Mouse (Mus musculus): Measurements from ENCODE around the gene Ccpg1os. TPM values are rescaled to one million over a fixed set of nuclear protein-coding genes. Genes with fewer than 3 reads are reported as not detected.

The Ccpg1os gene
- polyA plus RNA-seq (2015; fragmentation: Nextera tagmentation; extraction: Ambion mirVana): 10.4 and 11.3 TPM in 2 replicates

DNA sequence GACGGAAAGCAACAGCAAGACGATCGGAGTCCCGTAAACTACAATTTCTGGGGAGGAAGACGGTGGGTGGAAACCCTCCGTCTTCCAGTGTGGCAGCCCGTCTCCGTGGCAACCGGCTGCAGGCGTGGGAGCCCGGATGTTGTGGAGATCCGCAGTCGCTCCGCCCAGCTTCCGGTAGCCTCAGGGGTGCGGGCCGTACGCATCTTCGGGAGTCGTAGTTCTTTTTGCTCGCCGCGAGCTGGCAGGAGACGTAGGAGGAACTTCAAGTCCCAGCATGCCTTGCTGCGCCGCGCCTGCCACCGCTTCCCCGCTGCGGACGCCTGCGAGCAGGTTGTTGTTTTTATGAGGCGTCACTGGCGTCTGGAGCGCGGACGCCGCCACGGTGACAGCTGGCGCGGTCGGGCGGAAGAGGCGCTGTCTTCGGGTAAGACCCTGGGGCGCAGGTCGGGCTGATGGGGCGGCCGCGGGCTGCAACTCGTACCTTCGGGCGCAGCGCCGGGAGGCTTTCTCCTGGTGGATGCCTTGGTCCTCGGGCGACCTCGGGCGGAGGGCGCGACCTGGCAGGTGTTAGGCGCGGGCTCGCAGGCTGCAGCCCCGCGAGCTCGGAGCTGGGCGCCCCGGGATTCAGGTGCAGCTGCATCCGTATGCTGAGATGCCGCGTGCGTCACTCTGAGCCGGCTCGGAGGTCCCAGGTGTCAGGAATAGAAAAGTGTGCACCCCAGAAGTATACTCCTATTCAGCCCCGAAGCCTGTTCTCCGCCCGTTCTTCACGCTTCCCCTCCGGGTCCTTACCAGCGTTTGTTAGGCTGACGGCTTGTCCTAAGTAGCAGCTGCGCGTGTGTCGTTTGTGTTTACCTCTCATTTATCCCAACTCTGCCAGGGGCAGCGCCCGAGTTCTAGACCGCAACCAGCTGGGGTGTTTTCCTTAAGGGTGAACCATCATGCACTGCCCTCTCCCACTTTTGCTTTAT is at the start of gene Ccpg1os, which contains the start of gene Ccpg1:
Ccpg1os (minus strand) TSS at position 133 of the 971 bp plus-strand sequence.
Ccpg1 (plus strand) TSS at position 180 of the 971 bp plus-strand sequence.
- H3K36me3 ChIP-seq (ENCODE audit: control insufficient read depth, insufficient read depth, low read length): no peaks in the 10 kb centered on the region
- H3K4me2 ChIP-seq (ENCODE audit: low read depth, low read length): peak within 1 kb of the TSS; percentile 85
- peak within 1 kb of the TSS; percentile 33; the same call in 1 of the 2 replicates for H3K27ac ChIP-seq (ENCODE audit: low read length)
- H3K4me1 ChIP-seq (ENCODE audit: control insufficient read depth, insufficient read depth, low read length): peaks cover 3% of the 10 kb centered on the region
- H3K9ac ChIP-seq (ENCODE audit: low read depth, low read length): peak within 1 kb of the TSS; percentile 71
- no peaks in the 10 kb centered on the region for H3K9me3 ChIP-seq (ENCODE audit: control insufficient read depth, low read length)
- under 1% methylated on average over 88 of the region's 88 CpGs for WGBS
- peak within 1 kb of the TSS; percentile 71 for H3K4me3 ChIP-seq (ENCODE audit: low read length)
- peak; percentile 100 for ATAC-seq
- no peaks in the 10 kb centered on the region for H3K27me3 ChIP-seq (replicated peaks; ENCODE audit: control insufficient read depth, insufficient read depth, low read length)

DNA sequence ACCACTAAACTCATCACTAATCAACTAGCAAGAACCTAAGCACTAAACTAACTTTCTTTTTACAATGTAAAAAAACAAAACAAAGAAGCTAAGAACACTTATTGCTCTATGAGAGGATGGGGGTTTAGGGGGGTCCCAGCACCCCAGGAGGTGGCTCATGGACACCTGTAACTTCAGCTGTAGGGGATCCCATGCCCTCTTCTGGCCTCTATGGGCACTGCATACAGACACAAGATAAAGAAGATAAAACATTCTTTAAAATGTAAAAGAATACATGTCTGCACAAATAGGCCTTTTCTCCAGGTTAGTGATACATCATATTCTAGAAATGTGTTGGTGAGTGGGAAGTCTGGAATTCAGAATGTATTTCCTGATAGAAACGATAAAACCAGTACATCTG is 48.2 kb upstream of the Ccpg1os start:
- H3K4me3 ChIP-seq (ENCODE audit: low read length): no peak overlapping the region
- 91% methylated on average over 1 of the region's 1 CpGs for WGBS
- ATAC-seq: no peak
- H3K27ac ChIP-seq (ENCODE audit: low read length): no peak overlapping the region
- no peak overlapping the region for H3K9ac ChIP-seq (ENCODE audit: low read depth, low read length)
- no peaks in the 10 kb centered on the region for H3K9me3 ChIP-seq (ENCODE audit: control insufficient read depth, low read length)
- no peaks in the 10 kb centered on the region for H3K4me1 ChIP-seq (ENCODE audit: control insufficient read depth, insufficient read depth, low read length)
- no peak overlapping the region for H3K4me2 ChIP-seq (ENCODE audit: low read depth, low read length)
- 0 out of 2 replicates have a peak, but pooled peaks cover 3% of the 10 kb centered on the region for H3K36me3 ChIP-seq (ENCODE audit: control insufficient read depth, insufficient read depth, low read length)
- H3K27me3 ChIP-seq (replicated peaks; ENCODE audit: control insufficient read depth, insufficient read depth, low read length): no peaks in the 10 kb centered on the region

DNA sequence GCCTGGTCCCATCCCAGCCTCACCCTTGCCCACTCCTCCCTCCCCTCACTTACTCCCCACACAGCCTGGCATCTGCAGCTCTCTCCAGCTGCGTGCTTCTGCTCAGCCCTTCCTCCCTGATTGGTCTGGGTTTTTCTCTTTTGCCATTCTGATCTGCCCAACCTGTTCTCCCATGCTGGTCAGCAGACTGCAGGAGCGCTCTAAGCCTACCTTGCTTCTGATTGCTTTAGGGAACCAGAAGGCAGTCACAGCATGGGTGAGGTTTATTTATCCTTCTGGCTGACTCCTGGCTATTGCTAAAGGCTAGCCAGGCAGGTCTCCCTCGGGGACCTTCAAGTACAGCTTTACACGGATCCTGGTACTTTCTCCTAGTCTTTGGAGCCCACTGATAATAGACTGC is 46.2 kb upstream of the Ccpg1os start:
- Histone ChIP-seq H3K27me3 (replicated peaks; ENCODE audit: control insufficient read depth, insufficient read depth, low read length) (no peaks in the 10 kb centered on the region), H3K36me3 (ENCODE audit: control insufficient read depth, insufficient read depth, low read length) (0 out of 2 replicates have a peak, but pooled peaks cover 3% of the 10 kb centered on the region), H3K27ac (ENCODE audit: low read length) (no peak overlapping the region), H3K4me3 (ENCODE audit: low read length) (no peak overlapping the region), H3K4me1 (ENCODE audit: control insufficient read depth, insufficient read depth, low read length) (no peaks in the 10 kb centered on the region), H3K9ac (ENCODE audit: low read depth, low read length) (no peak overlapping the region), H3K4me2 (ENCODE audit: low read depth, low read length) (no peak overlapping the region), H3K9me3 (ENCODE audit: control insufficient read depth, low read length) (no peaks in the 10 kb centered on the region)
- no peak for ATAC-seq
- WGBS: 76% methylated on average over 4 of the region's 4 CpGs

GRCm38 (mm10) chr9:73030443-73030842 is 45.3 kb upstream of the Ccpg1os start:
- Histone ChIP-seq H3K27ac (ENCODE audit: low read length) (no peak overlapping the region), H3K36me3 (ENCODE audit: control insufficient read depth, insufficient read depth, low read length) (0 out of 2 replicates have a peak, but pooled peaks cover 3% of the 10 kb centered on the region), H3K9ac (ENCODE audit: low read depth, low read length) (no peak overlapping the region), H3K4me3 (ENCODE audit: low read length) (no peak overlapping the region), H3K4me1 (ENCODE audit: control insufficient read depth, insufficient read depth, low read length) (no peaks in the 10 kb centered on the region), H3K4me2 (ENCODE audit: low read depth, low read length) (no peak overlapping the region), H3K27me3 (replicated peaks; ENCODE audit: control insufficient read depth, insufficient read depth, low read length) (no peaks in the 10 kb centered on the region), H3K9me3 (ENCODE audit: control insufficient read depth, low read length) (no peaks in the 10 kb centered on the region)
- ATAC-seq: no peak
- 85% methylated on average over 1 of the region's 1 CpGs for WGBS

GRCm38 (mm10) chr9:73025818-73026636 is 40.8 kb upstream of the Ccpg1os start:
- H3K4me3 ChIP-seq (ENCODE audit: low read length): no peak overlapping the region
- H3K9ac ChIP-seq (ENCODE audit: low read depth, low read length): no peak overlapping the region
- H3K27ac ChIP-seq (ENCODE audit: low read length): no peak overlapping the region
- H3K36me3 ChIP-seq (ENCODE audit: control insufficient read depth, insufficient read depth, low read length): no peaks in the 10 kb centered on the region
- ATAC-seq: no peak
- H3K4me2 ChIP-seq (ENCODE audit: low read depth, low read length): no peak overlapping the region
- WGBS: 27% methylated on average over 17 of the region's 17 CpGs
- H3K27me3 ChIP-seq (replicated peaks; ENCODE audit: control insufficient read depth, insufficient read depth, low read length): no peaks in the 10 kb centered on the region
- no peaks in the 10 kb centered on the region for H3K9me3 ChIP-seq (ENCODE audit: control insufficient read depth, low read length)
- H3K4me1 ChIP-seq (ENCODE audit: control insufficient read depth, insufficient read depth, low read length): no peaks in the 10 kb centered on the region

DNA sequence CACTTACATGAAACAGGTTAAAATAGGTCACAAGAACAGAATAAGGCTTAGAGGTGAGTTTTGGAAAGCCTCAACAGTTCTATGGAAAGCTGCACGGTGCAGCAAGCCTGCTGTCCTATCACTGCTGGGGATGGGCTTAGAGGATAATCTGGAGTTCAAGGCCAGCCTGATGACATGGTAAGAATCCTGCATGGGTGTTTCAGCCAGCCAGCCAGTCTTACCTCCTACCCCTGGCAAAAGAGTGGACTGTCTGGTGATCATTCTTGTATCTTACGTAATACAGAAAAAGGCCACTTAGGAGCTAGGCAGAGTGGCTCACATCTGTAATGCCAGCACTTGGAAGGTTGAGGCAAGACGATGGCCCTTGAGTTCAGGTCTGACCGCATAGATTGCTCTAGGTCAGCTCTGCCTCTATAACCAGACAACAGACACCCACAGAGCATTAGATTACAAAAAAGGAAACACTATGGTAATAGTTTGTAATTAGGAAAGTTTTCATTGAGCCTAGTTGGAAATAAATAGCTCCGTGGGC is 35.5 kb upstream of the Ccpg1os start:
- Histone ChIP-seq H3K9me3 (ENCODE audit: control insufficient read depth, low read length) (no peaks in the 10 kb centered on the region), H3K9ac (ENCODE audit: low read depth, low read length) (no peak overlapping the region), H3K4me2 (ENCODE audit: low read depth, low read length) (no peak overlapping the region), H3K27me3 (replicated peaks; ENCODE audit: control insufficient read depth, insufficient read depth, low read length) (no peaks in the 10 kb centered on the region), H3K4me1 (ENCODE audit: control insufficient read depth, insufficient read depth, low read length) (no peaks in the 10 kb centered on the region), H3K4me3 (ENCODE audit: low read length) (no peak overlapping the region), H3K27ac (ENCODE audit: low read length) (no peak overlapping the region), H3K36me3 (ENCODE audit: control insufficient read depth, insufficient read depth, low read length) (peaks cover 8% of the 10 kb centered on the region; the same call in 1 of the 2 replicates)
- 91% methylated on average over 5 of the region's 5 CpGs for WGBS
- no peak for ATAC-seq

- Histone ChIP-seq H3K27me3 (replicated peaks; ENCODE audit: control insufficient read depth, insufficient read depth, low read length) (no peaks in the 10 kb centered on the region), H3K27ac (ENCODE audit: low read length) (no peak overlapping the region), H3K9me3 (ENCODE audit: control insufficient read depth, low read length) (no peaks in the 10 kb centered on the region), H3K36me3 (ENCODE audit: control insufficient read depth, insufficient read depth, low read length) (peaks cover 9% of the 10 kb centered on the region; the same call in 1 of the 2 replicates), H3K9ac (ENCODE audit: low read depth, low read length) (no peak overlapping the region), H3K4me3 (ENCODE audit: low read length) (no peak overlapping the region), H3K4me1 (ENCODE audit: control insufficient read depth, insufficient read depth, low read length) (no peaks in the 10 kb centered on the region), H3K4me2 (ENCODE audit: low read depth, low read length) (no peak overlapping the region)
- WGBS: 92% methylated on average over 10 of the region's 10 CpGs
- ATAC-seq: no peak
These were observed 34.7 kb upstream of the Ccpg1os start for GRCm38 (mm10) chr9:73019841-73020240.

- peaks cover 6% of the 10 kb centered on the region; the same call in 1 of the 2 replicates for H3K36me3 ChIP-seq (ENCODE audit: control insufficient read depth, insufficient read depth, low read length)
- no peaks in the 10 kb centered on the region for H3K27me3 ChIP-seq (replicated peaks; ENCODE audit: control insufficient read depth, insufficient read depth, low read length)
- H3K9me3 ChIP-seq (ENCODE audit: control insufficient read depth, low read length): no peaks in the 10 kb centered on the region
- H3K4me1 ChIP-seq (ENCODE audit: control insufficient read depth, insufficient read depth, low read length): no peaks in the 10 kb centered on the region
- H3K4me2 ChIP-seq (ENCODE audit: low read depth, low read length): no peak overlapping the region
- no peak for ATAC-seq
- 60% methylated on average over 13 of the region's 13 CpGs for WGBS
- no peak overlapping the region for H3K27ac ChIP-seq (ENCODE audit: low read length)
- no peak overlapping the region for H3K4me3 ChIP-seq (ENCODE audit: low read length)
- H3K9ac ChIP-seq (ENCODE audit: low read depth, low read length): no peak overlapping the region
These were observed 29.5 kb upstream of the Ccpg1os start for GRCm38 (mm10) chr9:73014724-73015123.

- Histone ChIP-seq H3K4me3 (ENCODE audit: low read length) (no peak overlapping the region), H3K27me3 (replicated peaks; ENCODE audit: control insufficient read depth, insufficient read depth, low read length) (no peaks in the 10 kb centered on the region), H3K36me3 (ENCODE audit: control insufficient read depth, insufficient read depth, low read length) (peaks cover 6% of the 10 kb centered on the region; the same call in 1 of the 2 replicates), H3K4me2 (ENCODE audit: low read depth, low read length) (no peak overlapping the region), H3K9ac (ENCODE audit: low read depth, low read length) (no peak overlapping the region), H3K9me3 (ENCODE audit: control insufficient read depth, low read length) (no peaks in the 10 kb centered on the region), H3K4me1 (ENCODE audit: control insufficient read depth, insufficient read depth, low read length) (no peaks in the 10 kb centered on the region), H3K27ac (ENCODE audit: low read length) (no peak overlapping the region)
- no peak for ATAC-seq
- WGBS: 83% methylated on average over 4 of the region's 4 CpGs
These were observed 27.4 kb upstream of the Ccpg1os start for GRCm38 (mm10) chr9:73012629-73013028.

Data from intestine, embryonic 16.5 days (tissue).